27 mouse cellular contexts compared by ENCODE assay signal in genomic region chr9:42646821-42647220, GRCm38 (mm10).
DNase-seq lines count a peak whose midpoint lies in the region; ATAC-seq and TF ChIP-seq lines count a peak whose summit lies in the region.
"Had no signal": no experiment of that assay in that cellular context is flagged by ENCODE, and none has a peak within 500 bp of the region (broad histone marks: within the 10 kb centered on the region; RNA-seq: fewer than 3 reads in every experiment).

No protein-coding gene starts in this region.

- no peak overlapping the region for H3K4me3 ChIP-seq in layer of hippocampus, adult 2 months
- no peak overlapping the region for H3K4me3 ChIP-seq in neural tube, embryonic 13.5 days
- H3K4me3 ChIP-seq in neural tube, embryonic 15.5 days (replicated peaks): no peak overlapping the region
- H3K4me3 ChIP-seq: heart, embryonic 12.5 days; intestine, embryonic 15.5 days; limb, embryonic 13.5 days; liver, embryonic 12.5 days; midbrain, embryonic 10.5 days; myocyte had no signal

- no peak for TF ChIP-seq CTCF in layer of hippocampus, adult 2 months (conservative IDR thresholded peaks at IDR 0.05)

- no peak overlapping the region for H3K4me2 ChIP-seq in neural tube, embryonic 13.5 days
- no peak overlapping the region; the same call in 1 of the 2 replicates for H3K4me2 ChIP-seq in neural tube, embryonic 15.5 days
- H3K4me2 ChIP-seq: heart, embryonic 12.5 days; intestine, embryonic 15.5 days; limb, embryonic 13.5 days; liver, embryonic 12.5 days had no signal

- WGBS in neural tube, embryonic 13.5 days: 62% methylated on average over 10 of the region's 10 CpGs
- 44% methylated on average over 10 of the region's 10 CpGs for WGBS in neural tube, embryonic 15.5 days

- peaks cover 32% of the 10 kb centered on the region for H3K4me1 ChIP-seq in neural tube, embryonic 13.5 days (replicated peaks)
- H3K4me1 ChIP-seq in neural tube, embryonic 15.5 days: peaks cover 26% of the 10 kb centered on the region
- H3K4me1 ChIP-seq: heart, embryonic 12.5 days; intestine, embryonic 15.5 days had no signal

- peak overlapping the region; percentile 68 for H3K27ac ChIP-seq in layer of hippocampus, adult 2 months
- 0 out of 2 replicates have a peak overlapping the region, but pooled peaks have one; percentile 38 for H3K27ac ChIP-seq in neural tube, embryonic 13.5 days (replicated peaks)
- no peak overlapping the region for H3K27ac ChIP-seq in neural tube, embryonic 15.5 days (replicated peaks)
- H3K27ac ChIP-seq: intestine, embryonic 15.5 days; limb, embryonic 13.5 days; liver, embryonic 12.5 days; midbrain, embryonic 10.5 days; stomach, postnatal 0 days had no signal

- ATAC-seq in frontal cortex, adult (ENCODE audit: low TSS enrichment): peak; percentile 81
- ATAC-seq in neural tube, embryonic 13.5 days (ENCODE audit: low read depth): no peak
- no peak for ATAC-seq in neural tube, embryonic 15.5 days (ENCODE audit: low FRiP score)
- no peak for ATAC-seq in CD4-positive, CD25-positive, alpha-beta regulatory T cell, adult 4 months
- ATAC-seq: forebrain, embryonic 14.5 days; intestine, embryonic 15.5 days; liver, embryonic 12.5 days; midbrain, embryonic 16.5 days had no signal

- H3K9ac ChIP-seq in neural tube, embryonic 13.5 days: no peak overlapping the region
- no peak overlapping the region for H3K9ac ChIP-seq in neural tube, embryonic 15.5 days (replicated peaks)
- H3K9ac ChIP-seq: heart, embryonic 12.5 days; intestine, embryonic 15.5 days; limb, embryonic 13.5 days; liver, embryonic 12.5 days had no signal

- no peaks in the 10 kb centered on the region for H3K36me3 ChIP-seq in neural tube, embryonic 13.5 days
- H3K36me3 ChIP-seq in neural tube, embryonic 15.5 days: no peaks in the 10 kb centered on the region
- H3K36me3 ChIP-seq: heart, embryonic 12.5 days; intestine, embryonic 15.5 days; limb, embryonic 13.5 days; liver, embryonic 12.5 days; midbrain, embryonic 10.5 days had no signal

- no peaks in the 10 kb centered on the region for H3K9me3 ChIP-seq in neural tube, embryonic 13.5 days
- H3K9me3 ChIP-seq in neural tube, embryonic 15.5 days (replicated peaks): no peaks in the 10 kb centered on the region
- H3K9me3 ChIP-seq: heart, embryonic 12.5 days; intestine, embryonic 15.5 days; limb, embryonic 13.5 days; liver, embryonic 12.5 days; midbrain, embryonic 10.5 days had no signal

- H3K27me3 ChIP-seq in neural tube, embryonic 13.5 days: no peaks in the 10 kb centered on the region; the same call in 1 of the 2 replicates
- no peaks in the 10 kb centered on the region for H3K27me3 ChIP-seq in neural tube, embryonic 15.5 days (replicated peaks)
- H3K27me3 ChIP-seq: intestine, embryonic 15.5 days; liver, embryonic 12.5 days had no signal

- no peak for DNase-seq in frontal cortex, postnatal 10 days (ENCODE audit: low spot score in 2 of 2)
- DNase-seq in layer of hippocampus, adult 2 months (ENCODE audit: low spot score in 2 of 2): peak in 1 of 2 experiments; percentile 48
- no peak for DNase-seq in layer of hippocampus, adult 9-10 months (ENCODE audit: low spot score)
- DNase-seq in right cerebral cortex, postnatal 25 days: peak; percentile 21
- DNase-seq: adrenal gland, postnatal 10 days; cerebellum, adult 2 months; cerebellum, postnatal 36 days; gastrocnemius, postnatal 25 days; heart, adult 18-20 months; heart, postnatal 10 days; kidney, adult 9 months; kidney, postnatal 14 days; lung, adult 18-20 months; lung, postnatal 10 days had no signal
